Mouse (Mus musculus) naive thymus-derived CD4-positive, alpha-beta T cell, adult 2 months (primary cell): ENCODE measurements at regions not wholly inside any gene's neighbourhood (a gene's known extent, or its start where the extent isn't known, plus 50 kb on each side); places are given as distances from the start of the nearest gene placed in this dataset.

Experiments
- DNase-seq: peaks from one replicate; pipeline ENCODE4 v3.0.0-alpha.2; 2011; ENCODE audit warnings: low read depth

DNA sequence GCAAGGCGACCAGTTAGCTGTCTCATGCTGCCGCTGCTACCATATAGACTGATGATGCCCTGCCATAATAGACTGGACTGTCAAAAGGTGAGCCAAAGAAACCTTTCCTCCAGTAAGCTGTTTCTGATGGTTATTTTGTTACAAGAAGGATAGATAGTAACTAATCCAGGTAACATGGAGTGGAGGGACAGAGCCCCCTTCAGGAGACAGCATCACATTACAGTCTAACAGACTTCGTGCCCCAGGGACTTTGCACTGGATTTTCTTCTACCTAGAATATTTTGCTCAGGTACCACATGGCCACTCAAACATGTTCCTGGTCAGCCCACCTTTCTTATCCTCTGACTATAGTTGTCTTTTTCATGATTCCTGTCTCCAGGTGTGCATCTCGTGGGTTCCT, 398.9 kb upstream of the Kazn start:
- DNase-seq = no peak

DNA sequence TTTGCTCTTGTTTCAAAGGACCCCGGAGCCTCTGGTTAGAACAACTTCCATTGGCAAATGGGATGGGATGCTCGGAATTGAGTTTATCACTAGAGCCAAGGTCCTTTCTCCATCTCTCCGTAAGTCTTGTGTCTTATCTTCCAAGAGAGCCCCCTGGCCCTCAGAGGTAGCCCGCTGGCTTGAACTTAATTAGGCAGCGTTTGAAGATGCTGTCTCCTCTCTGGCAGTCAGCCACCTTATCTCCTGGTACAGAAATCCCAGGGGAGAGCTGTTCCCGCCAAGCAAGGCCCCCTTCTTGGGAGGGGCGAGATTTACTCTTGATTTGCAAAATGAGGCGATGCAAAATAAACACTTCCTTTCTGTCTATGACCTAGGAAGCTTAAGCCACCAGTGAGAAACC, 395.2 kb upstream of the Kazn start:
- DNase-seq = no peak

DNA sequence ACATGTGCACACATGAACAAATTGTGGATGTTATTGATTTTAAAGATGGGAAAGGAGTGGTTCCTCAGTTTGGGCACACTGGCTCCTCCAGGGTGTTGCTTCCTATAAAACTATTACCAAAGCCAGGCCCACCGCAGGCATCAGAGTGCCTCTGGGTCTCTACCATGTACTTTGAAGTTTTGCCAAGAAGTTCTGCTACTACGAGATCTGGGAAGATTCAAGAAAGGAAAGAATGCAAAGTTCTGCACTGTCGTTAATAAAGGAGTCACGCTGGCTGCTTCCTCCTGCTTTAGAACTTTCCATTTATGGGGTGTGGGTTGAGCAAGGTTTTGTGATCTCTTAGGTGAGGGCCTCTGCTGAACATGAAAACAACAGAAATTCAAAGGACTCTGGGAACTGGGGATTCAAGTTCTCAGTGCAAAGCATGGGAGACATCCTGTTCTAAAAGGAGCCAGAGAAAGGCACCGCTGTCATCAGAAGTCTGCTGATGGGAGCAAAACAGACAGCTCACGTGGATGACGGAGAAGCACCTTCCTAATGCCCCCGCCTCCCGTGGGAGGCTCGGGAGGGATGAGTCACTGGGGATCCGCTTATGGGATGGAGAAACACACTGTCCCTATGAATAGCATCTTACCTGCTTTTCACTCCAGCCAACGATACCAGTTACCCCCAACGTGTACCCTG, 394.6 kb upstream of the Kazn start:
- no peak for DNase-seq

DNA sequence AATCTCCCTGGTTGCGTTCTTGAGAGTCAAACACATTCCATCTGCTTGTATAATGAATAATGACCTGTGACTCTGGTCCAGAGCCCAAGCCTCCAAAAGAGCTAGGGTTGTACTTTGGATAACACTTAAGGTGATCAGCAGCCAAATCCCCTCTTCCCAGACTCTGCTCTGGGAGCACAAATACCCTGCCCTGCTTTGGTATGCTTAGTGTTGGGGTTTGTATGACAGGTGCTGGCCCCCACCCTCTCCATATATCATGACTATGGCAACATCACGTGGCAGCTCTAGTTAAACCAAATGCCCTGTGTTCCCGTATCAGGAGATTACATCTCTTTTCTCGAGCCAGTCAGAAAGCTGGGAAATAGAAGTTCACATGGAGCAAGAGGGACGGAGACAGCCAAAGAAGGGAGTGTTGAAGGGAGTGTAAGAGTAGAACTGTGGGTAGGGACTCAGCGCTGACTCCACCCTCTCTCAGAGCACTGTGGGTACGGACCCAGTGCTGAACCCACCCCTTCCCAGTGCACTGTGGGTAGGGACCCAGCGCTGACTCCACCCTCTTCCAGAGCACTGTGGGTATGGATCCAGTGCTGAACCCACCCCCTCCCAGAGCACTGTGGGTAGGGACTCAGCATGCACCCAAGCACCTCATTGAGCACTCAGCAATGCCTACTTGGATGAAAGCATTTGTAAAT, 387.4 kb upstream of the Kazn start:
- no peak for DNase-seq

DNA sequence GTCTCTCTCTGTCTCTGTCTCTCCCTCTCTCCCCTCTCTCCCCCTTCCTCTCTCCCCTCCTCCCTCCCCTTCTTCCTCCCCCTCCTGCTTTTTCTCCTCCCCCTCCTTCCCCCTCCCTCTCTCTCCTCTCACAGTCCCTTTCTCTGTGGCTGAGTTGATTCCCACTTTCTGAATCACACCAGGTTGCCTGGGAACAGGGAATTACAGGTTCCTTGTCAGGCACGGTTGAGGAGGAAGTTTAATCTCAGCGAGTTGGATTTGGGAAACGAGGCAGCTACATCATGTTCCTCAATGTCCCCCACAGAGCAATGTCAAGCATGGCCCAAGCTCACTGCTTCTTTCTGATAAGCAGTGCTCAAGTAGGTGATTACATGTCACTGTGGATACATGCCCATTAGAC, 386.3 kb upstream of the Kazn start:
- DNase-seq = no peak

DNA sequence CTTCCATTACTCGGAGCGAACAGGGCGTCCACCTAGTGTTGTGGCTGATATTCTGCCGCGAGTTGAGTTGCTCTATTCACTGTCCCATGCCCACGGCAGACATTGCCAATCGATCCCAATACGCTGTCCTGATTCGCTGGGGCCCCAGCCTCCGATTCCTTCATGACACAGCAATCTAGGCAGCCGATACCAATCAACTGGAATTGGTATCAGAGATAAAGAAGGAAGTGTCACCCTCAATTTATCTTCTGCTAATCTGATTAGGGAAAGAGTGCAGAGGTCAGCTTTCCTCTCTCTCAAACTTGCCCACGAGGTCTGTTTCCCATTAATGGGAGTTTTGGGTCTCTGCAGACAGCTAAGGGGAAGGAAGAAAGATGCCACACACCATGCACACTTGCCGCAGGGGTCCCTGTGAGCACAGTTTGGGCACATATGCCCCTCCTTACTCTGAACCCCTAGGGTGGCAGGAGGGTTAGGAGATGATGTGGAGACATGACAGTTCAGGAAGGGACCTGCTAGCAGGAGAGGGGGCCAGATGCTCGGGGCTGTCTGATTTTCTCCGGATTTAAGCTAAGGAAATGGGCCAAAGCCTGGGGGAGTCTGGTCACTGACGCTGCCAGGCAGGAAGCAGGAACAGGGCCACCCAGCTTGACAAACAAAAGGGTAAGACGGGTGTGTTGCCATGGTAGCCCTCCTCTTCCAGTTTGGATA, 383.1 kb upstream of the Kazn start:
- DNase-seq = no peak

DNA sequence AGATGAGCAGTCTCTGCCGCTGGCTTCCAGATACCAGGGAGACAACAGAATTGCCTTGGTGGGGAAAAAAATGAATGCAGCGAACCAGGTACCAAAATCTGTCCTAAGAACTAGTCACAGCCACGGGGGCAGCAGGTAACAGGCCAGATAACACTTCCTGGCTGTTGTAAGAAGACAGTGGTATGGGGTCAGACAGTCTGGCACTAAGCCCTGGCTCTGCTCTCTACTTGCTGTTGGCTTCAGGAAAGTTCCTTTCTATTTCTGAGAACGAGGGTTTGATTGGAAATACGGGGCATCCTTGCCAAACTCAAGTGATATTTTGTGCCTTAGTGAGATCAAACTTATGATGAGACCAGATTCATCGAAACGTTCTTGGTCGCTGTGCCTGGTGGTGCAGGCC, 380.2 kb upstream of the Kazn start:
- DNase-seq = no peak

DNA sequence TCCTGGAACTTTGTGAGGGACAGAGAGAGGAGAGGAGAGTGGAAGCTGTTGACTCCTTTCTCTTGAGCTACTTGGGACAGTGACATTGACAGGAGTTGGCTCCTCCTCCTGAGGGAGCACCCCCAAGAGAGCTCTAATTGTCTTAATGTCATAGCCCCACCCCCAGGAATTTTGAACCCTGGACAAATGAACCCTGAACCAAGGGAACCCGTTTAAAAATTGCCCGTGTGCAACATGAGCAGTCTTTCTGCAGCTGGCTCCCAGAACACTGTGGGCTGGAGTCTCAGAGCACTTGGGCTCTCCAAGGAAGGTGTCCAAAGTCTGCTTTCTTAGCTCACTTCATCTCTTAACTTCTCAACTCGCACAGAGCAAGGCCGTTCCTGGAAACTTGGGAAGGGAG, 379.6 kb upstream of the Kazn start:
- no peak for DNase-seq

DNA sequence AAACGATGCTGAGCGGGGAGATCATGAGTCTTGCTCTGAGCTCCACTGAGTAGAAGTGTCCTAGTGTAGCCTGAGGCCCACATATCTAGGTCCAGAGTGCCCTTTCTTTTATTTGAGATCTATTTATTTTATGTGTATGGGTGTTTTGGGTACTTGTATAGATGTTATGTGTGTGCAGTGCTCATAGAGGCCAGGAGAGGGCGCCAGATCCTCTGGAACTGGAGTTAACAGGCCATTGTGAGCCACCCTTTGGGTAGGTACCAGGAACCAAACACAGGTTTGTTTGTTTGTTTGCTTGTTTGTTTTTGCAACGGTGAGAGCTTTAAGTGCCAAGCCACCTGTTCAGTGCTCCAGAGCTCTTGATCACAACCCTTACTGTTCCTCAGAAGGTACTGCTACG, 378.5 kb upstream of the Kazn start:
- DNase-seq = no peak

DNA sequence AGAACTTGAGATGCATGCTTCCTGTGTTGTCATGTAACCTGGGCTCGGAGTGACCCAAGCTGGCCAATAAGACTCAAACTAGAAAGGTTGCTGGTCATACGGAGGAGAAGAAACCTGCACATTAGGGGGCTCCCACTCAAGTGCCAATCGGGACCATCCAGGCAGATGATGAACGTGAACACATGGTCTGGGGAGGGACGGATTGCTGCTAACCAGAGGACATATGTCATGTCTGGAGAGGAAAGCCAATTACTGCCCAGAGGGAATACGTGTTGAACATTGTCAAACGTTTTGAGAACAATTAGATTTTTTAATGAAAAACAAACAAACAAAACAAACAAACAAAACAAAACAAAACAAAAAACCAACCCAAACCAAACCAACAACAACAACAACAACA, 377.7 kb upstream of the Kazn start:
- DNase-seq = no peak

DNA sequence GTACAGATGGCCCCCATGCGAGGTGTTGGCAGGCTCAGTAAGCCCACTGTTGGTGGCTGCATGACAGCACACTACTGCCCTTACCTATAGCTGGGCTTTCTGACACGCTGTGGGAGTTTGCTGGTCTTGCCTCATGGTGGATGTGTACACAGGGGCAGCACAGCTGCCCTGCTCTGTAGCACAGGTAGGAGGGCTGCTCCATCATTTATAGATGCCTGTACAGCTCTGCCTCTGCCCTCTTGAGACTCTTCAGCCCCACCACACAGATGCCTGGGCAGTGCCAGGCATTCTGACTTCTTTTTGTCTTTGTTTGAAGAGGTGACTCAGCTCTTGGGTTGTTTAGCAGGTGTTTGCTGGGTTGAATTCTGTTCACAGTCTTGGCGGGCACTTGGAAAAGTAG, 365.9 kb upstream of the Kazn start:
- DNase-seq = no peak

DNA sequence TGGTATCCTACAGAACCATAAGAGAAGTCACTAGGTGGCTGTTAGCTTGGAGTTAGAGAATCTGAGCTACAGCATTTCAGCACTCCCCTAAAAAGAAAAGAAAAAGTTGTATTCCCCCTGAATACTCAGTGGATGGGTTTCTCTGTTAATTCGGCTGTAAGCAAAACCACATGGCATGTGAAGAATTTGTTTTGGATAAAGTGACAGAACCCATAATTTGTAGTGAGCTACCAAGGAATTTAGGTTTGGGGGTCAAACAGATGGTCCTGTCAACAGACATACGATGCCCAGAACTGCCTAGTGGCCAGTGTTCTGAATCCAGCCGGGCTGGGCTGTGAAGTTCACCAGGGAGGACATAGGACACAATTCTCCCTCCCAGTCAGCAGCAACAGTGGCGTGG, 358.0 kb upstream of the Kazn start:
- DNase-seq = no peak

DNA sequence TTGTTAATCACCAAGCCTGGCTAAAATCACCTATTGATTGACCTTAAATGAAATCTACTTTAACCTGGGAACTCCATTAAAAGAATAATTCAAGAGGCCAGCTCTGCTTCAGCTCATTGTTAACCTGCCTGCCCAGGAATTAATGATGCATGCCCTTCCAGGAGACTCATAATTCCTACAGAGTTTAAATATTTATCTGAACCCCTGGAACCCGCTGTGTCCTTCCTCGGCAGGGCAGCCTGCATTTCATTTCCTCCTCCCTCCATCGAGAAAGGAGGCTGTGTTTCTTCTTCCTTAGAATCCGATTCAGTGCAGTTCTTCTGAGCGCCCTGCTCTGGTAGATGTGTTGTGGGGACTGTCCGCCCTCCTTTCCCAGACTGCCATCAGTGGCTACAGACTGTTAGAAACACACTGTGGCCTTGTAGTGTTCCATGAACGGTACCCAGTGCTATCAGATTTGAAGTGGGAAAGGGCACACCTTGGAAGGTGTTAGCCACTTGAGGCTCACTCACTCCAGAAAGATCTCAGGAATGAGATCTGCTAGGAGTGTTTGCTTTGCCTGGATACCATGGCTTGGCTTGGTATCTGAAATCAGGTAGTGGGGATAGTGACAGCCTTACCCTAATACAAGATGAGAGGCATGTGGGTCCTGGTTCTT, 350.0 kb upstream of the Kazn start:
- DNase-seq = no peak

DNA sequence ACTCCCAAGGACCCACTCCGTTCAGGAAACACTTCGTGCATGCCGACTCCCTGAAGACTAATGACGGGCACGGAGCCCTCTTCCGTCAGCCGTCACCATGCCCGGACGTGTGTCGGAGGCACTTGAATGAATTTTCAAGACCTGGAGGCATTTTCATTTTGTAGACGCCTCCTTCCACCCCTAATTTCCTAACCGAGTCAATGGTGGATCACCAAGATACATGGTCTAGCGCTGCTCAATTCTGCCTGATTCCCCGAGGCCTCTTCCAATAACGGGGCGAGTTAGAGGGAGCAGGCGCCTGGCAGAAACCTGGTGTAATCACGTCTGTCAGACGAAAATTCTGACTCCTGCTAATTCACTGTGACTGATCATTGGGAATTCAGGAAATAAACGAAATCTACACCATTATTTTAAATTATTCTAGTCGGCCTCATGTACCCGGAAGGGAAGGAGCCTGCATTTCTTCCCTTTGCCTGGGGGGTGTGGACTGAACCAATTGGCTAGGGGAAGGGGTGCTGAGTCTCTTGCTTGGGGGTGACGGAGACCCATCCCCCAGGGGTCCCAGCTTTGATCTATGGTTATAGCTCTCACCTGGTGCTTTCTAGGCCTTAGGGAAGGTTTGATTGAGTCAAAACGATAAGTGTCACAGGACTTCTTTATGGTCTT, 349.4 kb upstream of the Kazn start:
- DNase-seq = no peak

DNA sequence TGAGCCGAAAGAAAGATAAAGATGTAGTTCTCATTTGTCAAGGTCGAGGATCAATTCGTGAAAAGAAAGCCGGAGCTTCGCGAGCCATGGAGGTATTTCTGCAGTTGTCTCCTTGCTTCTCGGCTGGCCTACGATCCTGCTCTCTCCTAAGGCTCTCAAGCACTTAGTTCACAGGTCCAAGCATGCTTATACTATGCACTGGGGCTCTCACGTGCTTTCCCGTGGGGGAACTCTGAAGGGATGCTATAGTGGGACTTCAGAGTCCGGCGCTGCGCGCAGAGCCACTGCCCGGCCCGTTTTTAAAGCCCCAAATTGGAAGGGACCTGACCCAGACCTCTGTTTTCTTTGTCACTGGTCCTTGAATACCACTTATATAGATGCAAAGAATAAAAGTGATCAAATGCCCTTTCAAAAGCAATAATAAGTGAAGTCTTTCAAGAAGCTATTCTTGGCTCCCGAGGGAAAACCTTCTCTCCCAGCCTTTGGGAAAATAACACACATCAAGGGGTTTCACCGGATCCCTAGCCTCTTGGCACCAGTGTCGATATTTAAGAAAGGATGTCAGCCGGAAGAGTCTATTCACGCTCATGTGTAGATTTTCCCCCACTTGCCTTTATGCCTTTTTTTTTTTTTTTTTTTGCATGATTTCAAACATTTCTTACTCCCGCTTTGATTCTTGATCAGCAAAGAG, 348.3 kb upstream of the Kazn start:
- no peak for DNase-seq

DNA sequence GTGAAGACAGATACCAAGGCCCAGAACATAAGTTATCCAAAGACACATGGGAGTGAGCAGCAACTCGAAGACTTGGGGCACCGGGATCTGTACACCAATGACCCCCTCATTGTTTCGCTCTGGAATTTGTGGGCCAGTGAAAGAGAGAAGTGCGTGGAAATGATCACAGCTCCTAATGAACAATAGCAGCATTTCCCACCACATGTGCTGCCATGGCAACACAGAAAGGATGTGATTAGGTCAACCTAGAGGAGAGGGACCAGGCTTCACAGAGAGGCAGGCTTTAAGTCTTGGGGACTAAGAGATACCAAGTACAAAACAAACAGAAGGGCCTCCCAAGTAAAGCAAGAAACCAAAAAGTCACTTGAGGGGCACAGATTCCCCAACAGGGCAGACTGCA, 339.3 kb upstream of the Kazn start:
- no peak for DNase-seq

DNA sequence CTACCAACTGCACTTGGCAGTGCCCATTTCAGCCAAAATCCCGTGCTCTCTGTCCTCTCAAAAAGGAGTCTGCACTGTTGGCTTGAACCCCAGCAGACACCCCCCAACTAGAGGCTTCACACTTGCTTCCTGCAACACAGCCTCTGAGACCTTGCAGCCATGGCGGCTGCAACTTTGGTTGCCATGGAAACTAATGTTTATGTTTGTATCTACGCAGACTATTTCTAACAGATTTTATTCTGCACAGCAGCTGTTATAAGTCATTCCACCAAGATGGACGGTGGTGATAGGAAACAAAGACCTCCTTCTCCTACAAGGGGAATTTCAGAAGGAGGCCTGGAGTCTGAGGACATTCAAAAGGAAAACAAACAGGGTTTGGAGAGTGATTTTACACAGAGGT, 338.3 kb upstream of the Kazn start:
- DNase-seq = no peak

DNA sequence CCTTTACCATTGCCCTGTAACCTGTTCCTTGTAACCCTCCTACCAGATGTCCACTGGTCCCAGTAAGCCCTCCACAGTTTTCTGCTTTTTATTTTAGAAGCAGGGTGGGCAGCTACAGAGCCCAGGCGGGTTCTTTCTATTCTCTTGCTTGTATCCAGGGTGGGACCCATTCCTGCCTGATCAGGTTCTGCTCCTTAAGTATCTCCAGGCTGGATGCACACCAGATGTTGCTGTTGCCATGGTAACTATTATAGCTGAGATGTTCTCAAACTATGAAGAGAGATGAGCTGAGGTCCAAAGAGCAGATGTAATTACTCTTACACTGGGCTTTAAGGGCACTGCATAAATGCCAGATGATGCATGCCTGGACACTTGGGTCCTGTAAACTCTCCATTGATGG, 335.3 kb upstream of the Kazn start:
- DNase-seq = no peak

DNA sequence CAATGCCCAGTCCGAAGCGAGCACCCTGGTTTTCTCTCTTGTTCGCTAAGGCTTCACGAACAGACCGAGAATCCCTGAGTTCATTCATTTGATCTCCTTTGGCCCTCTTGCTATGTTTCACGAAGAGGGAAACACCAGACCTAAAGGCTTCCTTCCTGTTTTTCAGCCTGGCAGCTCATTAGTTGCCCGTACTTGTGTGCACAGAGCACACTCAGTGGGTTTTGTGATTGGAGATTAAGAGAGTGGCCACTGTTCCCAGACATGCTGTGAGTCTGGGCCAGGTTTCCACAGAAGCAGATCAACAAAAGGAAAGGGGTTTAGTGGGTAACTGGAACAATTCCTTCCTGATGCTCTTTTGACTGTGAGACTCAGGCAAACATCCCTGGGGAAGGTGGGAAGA, 331.5 kb upstream of the Kazn start:
- no peak for DNase-seq

DNA sequence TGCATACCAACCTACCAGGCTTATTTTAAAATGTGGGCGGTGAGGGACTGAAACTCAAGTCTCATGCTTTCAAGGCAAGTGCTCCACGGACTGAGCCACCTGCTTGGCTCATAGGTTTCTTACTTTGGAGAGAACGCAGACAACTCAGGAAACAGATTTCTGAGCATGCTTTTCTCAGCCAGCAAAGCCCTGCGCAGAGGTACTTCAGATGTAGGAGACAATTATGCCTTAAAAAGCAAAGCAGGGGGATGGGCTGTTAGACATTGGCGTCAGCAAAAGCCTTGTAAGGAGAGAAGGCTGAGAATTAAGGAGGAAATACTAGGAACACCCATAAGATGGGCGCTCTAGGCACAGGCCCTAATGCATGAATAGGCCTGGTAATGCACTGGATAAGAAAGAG, 329.4 kb upstream of the Kazn start:
- DNase-seq = no peak

DNA sequence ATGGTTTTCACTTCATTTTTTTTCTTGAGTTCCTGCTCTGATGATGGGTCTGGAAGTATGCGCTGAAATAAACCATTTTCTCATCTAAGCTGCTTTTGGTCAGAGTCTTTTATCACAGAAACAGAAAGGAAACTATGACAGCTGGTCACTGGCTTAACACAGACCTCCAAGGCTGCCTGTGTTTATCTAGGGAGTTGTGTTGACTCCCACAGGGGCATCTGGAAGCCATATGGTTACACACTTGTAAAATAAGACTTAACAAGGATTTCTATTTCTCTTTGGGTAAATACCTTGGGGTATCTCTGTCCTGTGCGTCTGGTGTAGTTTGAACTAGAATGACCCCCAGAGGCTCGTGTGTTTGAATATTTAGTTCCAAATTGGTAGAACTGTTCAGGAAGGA, 315.5 kb upstream of the Kazn start:
- DNase-seq = no peak

DNA sequence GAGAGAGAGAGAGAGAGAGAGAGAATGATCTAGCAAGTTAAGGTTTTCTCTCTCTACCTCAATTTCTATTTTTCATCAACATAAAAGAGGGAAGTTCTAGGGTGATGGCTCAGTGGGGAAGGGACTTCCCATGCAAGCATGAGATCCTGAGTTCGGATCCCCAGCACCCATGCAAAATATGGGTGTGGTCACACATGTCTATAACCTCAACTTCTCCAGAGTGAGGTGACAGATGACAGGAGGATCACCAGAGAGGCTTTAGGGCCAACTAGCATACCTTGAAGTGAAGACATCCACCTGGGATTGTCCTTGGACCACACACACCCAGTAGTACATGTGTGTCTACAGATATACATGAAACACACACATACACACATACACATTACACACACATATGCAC, 306.7 kb upstream of the Kazn start:
- DNase-seq = no peak
